23 mouse cellular contexts compared by ENCODE assay signal in the genomic region with DNA sequence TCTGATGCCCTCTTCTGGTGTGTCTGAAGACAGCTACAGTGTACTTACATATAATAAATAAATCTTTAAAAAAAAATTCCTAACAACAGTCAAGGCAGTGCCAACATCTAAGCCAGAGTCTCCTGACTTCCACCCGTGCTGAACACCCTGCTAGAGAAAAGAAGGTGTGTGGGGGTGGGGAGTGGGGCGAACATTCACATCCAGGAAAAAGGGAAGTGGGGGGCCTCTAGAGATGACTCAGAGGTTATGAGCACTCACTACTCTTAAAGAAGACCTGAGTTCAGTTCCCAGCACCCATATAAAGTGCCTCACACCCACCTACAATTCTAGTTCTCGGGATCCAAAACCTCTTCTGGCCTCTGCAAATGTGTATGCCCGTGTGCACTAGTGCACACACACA. TPM values are rescaled to one million over a fixed set of nuclear protein-coding genes. Genes with fewer than 3 reads are reported as not detected.
"Had no signal": no experiment of that assay in that cellular context is flagged by ENCODE, and none has a peak within 500 bp of the region (broad histone marks: within the 10 kb centered on the region; RNA-seq: fewer than 3 reads in every experiment).

No protein-coding gene starts in this region.

- H3K9me3 ChIP-seq: liver, embryonic 13.5 days; lung, embryonic 15.5 days had no signal

- H3K36me3 ChIP-seq: liver, embryonic 13.5 days; lung, embryonic 15.5 days; midbrain, embryonic 10.5 days; midbrain, embryonic 13.5 days; neural tube, embryonic 13.5 days had no signal

- H3K9ac ChIP-seq: liver, embryonic 13.5 days; lung, embryonic 15.5 days; midbrain, embryonic 13.5 days; neural tube, embryonic 13.5 days had no signal

- H3K4me1 ChIP-seq: liver, embryonic 13.5 days; lung, embryonic 15.5 days; midbrain, embryonic 10.5 days; midbrain, embryonic 13.5 days; neural tube, embryonic 13.5 days had no signal

- H3K4me3 ChIP-seq: left cerebral cortex, adult 2 months; liver, embryonic 13.5 days; lung, embryonic 15.5 days; megakaryocyte, embryonic 14.5 days; midbrain, embryonic 10.5 days; midbrain, embryonic 13.5 days; myocyte; neural tube, embryonic 13.5 days had no signal

- H3K27ac ChIP-seq: kidney, postnatal 0 days; left cerebral cortex, adult 2 months; liver, embryonic 13.5 days; lung, embryonic 15.5 days; midbrain, embryonic 10.5 days; midbrain, embryonic 13.5 days; neural tube, embryonic 13.5 days; stomach, postnatal 0 days had no signal

- DNase-seq: layer of hippocampus, postnatal 36 days; liver, embryonic 13.5 days; lung, postnatal 10 days; lung, postnatal 36 days; thymus, adult 2 months; thymus, postnatal 14 days; thymus, postnatal 4 days had no signal

- H3K27me3 ChIP-seq: liver, embryonic 13.5 days; lung, embryonic 15.5 days; midbrain, embryonic 13.5 days; neural tube, embryonic 13.5 days had no signal

- ATAC-seq: midbrain, embryonic 13.5 days; midbrain, embryonic 16.5 days had no signal

- H3K4me2 ChIP-seq: liver, embryonic 13.5 days; lung, embryonic 15.5 days; midbrain, embryonic 13.5 days; neural tube, embryonic 13.5 days had no signal

RNA-seq across cellular contexts. Expression of a gene that starts 33.6 kb away (rescaled TPM):
- polyA plus RNA-seq: limb, embryonic 11.5 days had no signal

RNA-seq across cellular contexts. Expression of a gene that starts 52.4 kb away (rescaled TPM):
- total RNA-seq: layer of hippocampus, postnatal 10 days; liver, adult 2 months; monocyte, adult 5-6 weeks; neutrophil, adult 5-6 weeks had no signal
- polyA plus RNA-seq: kidney, embryonic 14.5 days; limb, embryonic 11.5 days; liver, embryonic 13.5 days; midbrain, embryonic 10.5 days; midbrain, embryonic 13.5 days; midbrain, embryonic 16.5 days; neural tube, embryonic 13.5 days had no signal
